Mouse (Mus musculus) MEL (cell line): ENCODE data around the gene Adamts7. TPM values are rescaled to one million over a fixed set of nuclear protein-coding genes. Genes with fewer than 3 reads are reported as not detected.

Experiments used
- DNase-seq: peaks from one replicate; pipeline ENCODE4 v3.0.0; 2011; ENCODE audit warnings: low read depth, low spot score
- H3K27ac ChIP-seq: 2 replicates; pipeline ENCODE4 v1.5.1; 2012; ENCODE audit warnings: low read depth, mild to moderate bottlenecking, control low read depth, low read length, moderate library complexity; ENCODE audit not compliant: control insufficient read depth
- H3K27me3 ChIP-seq, 2 experiments: fragments of 150-350 bp in 1 of 2; sonication (generic) in 1 of 2; 2 replicates each; pipeline ENCODE4 v1.6.1; 2012; ENCODE audit warnings: low read length in 2 of 2, mild to moderate bottlenecking in 2 of 2, improper control_type of control experiment in 1 of 2, moderate library complexity in 1 of 2; ENCODE audit not compliant: insufficient read depth in 2 of 2, control insufficient read depth in 1 of 2
- H3K36me3 ChIP-seq, 2 experiments: 2 replicates each; pipeline ENCODE4 v1.6.1; 2012 to 2014; ENCODE audit warnings: low read length in 2 of 2, improper control_type of control experiment in 1 of 2, inconsistent platforms in 1 of 2, mild to moderate bottlenecking in 1 of 2; ENCODE audit not compliant: insufficient read depth in 2 of 2, control insufficient read depth in 1 of 2
- H3K4me1 ChIP-seq, 2 experiments: fragments of 150-350 bp in 1 of 2; sonication (generic) in 1 of 2; 2 replicates each; pipeline ENCODE4 v1.6.1; 2012; ENCODE audit warnings: low read length in 2 of 2, improper control_type of control experiment in 1 of 2, mild to moderate bottlenecking in 1 of 2; ENCODE audit not compliant: insufficient read depth in 2 of 2, control insufficient read depth in 1 of 2
- H3K4me3 ChIP-seq, 2 experiments: fragments of 150-350 bp in 1 of 2; sonication (generic) in 1 of 2; 2 replicates each; pipeline ENCODE4 v1.5.1; 2012; ENCODE audit warnings: low read depth in 2 of 2, low read length in 2 of 2, mild to moderate bottlenecking in 2 of 2, moderate library complexity in 2 of 2, control low read depth in 1 of 2, improper control_type of control experiment in 1 of 2; ENCODE audit not compliant: control insufficient read depth in 1 of 2, insufficient read depth in 1 of 2
- H3K79me2 ChIP-seq: 2 replicates; pipeline ENCODE4 v1.6.1; 2012; ENCODE audit warnings: mild to moderate bottlenecking, low read length, moderate library complexity; ENCODE audit not compliant: control insufficient read depth, poor library complexity, insufficient read depth
- H3K9ac ChIP-seq: 2 replicates; pipeline ENCODE4 v1.6.1; 2012; ENCODE audit warnings: low read depth, mild to moderate bottlenecking, control low read depth, low read length, moderate library complexity; ENCODE audit not compliant: control insufficient read depth, poor library complexity, severe bottlenecking
- H3K9me3 ChIP-seq: fragments of 150-350 bp; sonication (generic); replicated peaks from 2 replicates; pipeline ENCODE4 v1.6.1; 2012; ENCODE audit warnings: mild to moderate bottlenecking, low read length, improper control_type of control experiment, moderate library complexity; ENCODE audit not compliant: insufficient read depth
- CHD1 ChIP-seq: IDR thresholded peaks from 2 replicates; pipeline ENCODE4 v1.6.1; 2012; ENCODE audit warnings: low read depth, mild to moderate bottlenecking, inconsistent platforms, low read length, improper control_type of control experiment
- CHD2 ChIP-seq: IDR thresholded peaks from 2 replicates; pipeline ENCODE4 v1.6.1; 2011; ENCODE audit warnings: low read length, improper control_type of control experiment
- E2F4 ChIP-seq: IDR thresholded peaks from 2 replicates; pipeline ENCODE4 v1.6.1; 2011; ENCODE audit warnings: low read depth, low read length, improper control_type of control experiment, borderline replicate concordance
- ETS1 ChIP-seq: IDR thresholded peaks from 2 replicates; pipeline ENCODE4 v1.6.1; 2012; ENCODE audit warnings: low read depth, mild to moderate bottlenecking, inconsistent platforms, low read length, improper control_type of control experiment, moderate library complexity
- GABPA ChIP-seq: IDR thresholded peaks from 2 replicates; pipeline ENCODE4 v1.6.1; 2012; ENCODE audit warnings: low read depth, mild to moderate bottlenecking, inconsistent platforms, low read length, improper control_type of control experiment, moderate library complexity
- GATA1 ChIP-seq: IDR thresholded peaks from 2 replicates; pipeline ENCODE4 v1.6.1; 2011; ENCODE audit warnings: low read depth, low read length, improper control_type of control experiment
- HCFC1 ChIP-seq: IDR thresholded peaks from 2 replicates; pipeline ENCODE4 v1.6.1; 2012; ENCODE audit warnings: low read depth, mild to moderate bottlenecking, inconsistent platforms, low read length, improper control_type of control experiment, moderate library complexity
- JUND ChIP-seq: IDR thresholded peaks from 2 replicates; pipeline ENCODE4 v1.6.1; 2011; ENCODE audit warnings: low read depth, mild to moderate bottlenecking, improper control_type of control experiment, low read length
- KAT2A ChIP-seq: conservative IDR thresholded peaks from 2 replicates; pipeline ENCODE4 v1.6.1; 2012; ENCODE audit warnings: low read depth, low read length, improper control_type of control experiment, inconsistent platforms
- MAFK ChIP-seq: IDR thresholded peaks from 2 replicates; pipeline ENCODE4 v1.6.1; 2011; ENCODE audit warnings: low read depth, mild to moderate bottlenecking, low read length, improper control_type of control experiment, borderline replicate concordance
- MAX ChIP-seq: IDR thresholded peaks from 2 replicates; pipeline ENCODE4 v1.6.1; 2011; ENCODE audit warnings: low read length, improper control_type of control experiment
- MAZ ChIP-seq: IDR thresholded peaks from 2 replicates; pipeline ENCODE4 v1.6.1; 2012; ENCODE audit warnings: low read depth, mild to moderate bottlenecking, inconsistent platforms, low read length, improper control_type of control experiment
- MYB ChIP-seq: IDR thresholded peaks from 2 replicates; pipeline ENCODE4 v1.6.1; 2011; ENCODE audit warnings: mild to moderate bottlenecking, low read depth, low read length, improper control_type of control experiment
- POLR2AphosphoS5 ChIP-seq: IDR thresholded peaks from 2 replicates; pipeline ENCODE4 v1.6.1; 2012; ENCODE audit warnings: low read depth, borderline replicate concordance, mild to moderate bottlenecking, inconsistent platforms, low read length, moderate library complexity, mixed read lengths
- SIN3A ChIP-seq: IDR thresholded peaks from 2 replicates; pipeline ENCODE4 v1.6.1; 2012; ENCODE audit warnings: low read length, improper control_type of control experiment, inconsistent platforms
- TCF12 ChIP-seq: IDR thresholded peaks from 2 replicates; pipeline ENCODE4 v1.6.1; 2014; ENCODE audit warnings: low read depth, mild to moderate bottlenecking, inconsistent platforms, low read length, improper control_type of control experiment, moderate library complexity
- UBTF ChIP-seq: IDR thresholded peaks from 2 replicates; pipeline ENCODE4 v1.6.1; 2012; ENCODE audit warnings: low read depth, mild to moderate bottlenecking, inconsistent platforms, low read length, improper control_type of control experiment, moderate library complexity, borderline replicate concordance; ENCODE audit not compliant: insufficient read depth
- USF1 ChIP-seq: IDR thresholded peaks from 2 replicates; pipeline ENCODE4 v1.6.1; 2014; ENCODE audit warnings: low read depth, mild to moderate bottlenecking, inconsistent platforms, low read length, improper control_type of control experiment, moderate library complexity
- USF2 ChIP-seq, 2 experiments: IDR thresholded peaks; 2 replicates each; pipeline ENCODE4 v1.6.1; 2011 to 2012; ENCODE audit warnings: improper control_type of control experiment in 2 of 2, low read length in 2 of 2, borderline replicate concordance in 1 of 2, inconsistent platforms in 1 of 2, low read depth in 1 of 2, mild to moderate bottlenecking in 1 of 2; ENCODE audit not compliant: insufficient read depth in 1 of 2
- ZMIZ1 ChIP-seq: IDR thresholded peaks from 2 replicates; pipeline ENCODE4 v1.6.1; 2012; ENCODE audit warnings: low read depth, mild to moderate bottlenecking, inconsistent platforms, low read length, improper control_type of control experiment, moderate library complexity
- ZNF384 ChIP-seq: IDR thresholded peaks from 2 replicates; pipeline ENCODE4 v1.6.1; 2012; ENCODE audit warnings: low read depth, mild to moderate bottlenecking, inconsistent platforms, low read length, improper control_type of control experiment
- polyA plus RNA-seq, 2 experiments: library from polyadenylated mRNA; stranded (reverse) in 1 of 2; unstranded in 1 of 2; fragments of >175 nt in 1 of 2; fragments of >200 nt in 1 of 2; gene quantifications; 2 replicates each; pipeline versions ENCODE4 v1.2.1 to v1.2.4; 2012; ENCODE audit warnings: low replicate concordance in 2 of 2, low read depth in 1 of 2; ENCODE audit not compliant: insufficient read length in 2 of 2, insufficient read depth in 1 of 2, missing spikeins in 1 of 2
- total RNA-seq: library from RNA; depleted of rRNA; stranded (reverse); fragments of 300-350 nt; gene quantifications from 2 replicates; pipeline ENCODE4 v1.2.3, GENCODE M21; 2012

Adamts7 gene
- total and polyA plus RNA-seq, 3 experiments: 0.03 TPM; not detected in 2

DNA sequence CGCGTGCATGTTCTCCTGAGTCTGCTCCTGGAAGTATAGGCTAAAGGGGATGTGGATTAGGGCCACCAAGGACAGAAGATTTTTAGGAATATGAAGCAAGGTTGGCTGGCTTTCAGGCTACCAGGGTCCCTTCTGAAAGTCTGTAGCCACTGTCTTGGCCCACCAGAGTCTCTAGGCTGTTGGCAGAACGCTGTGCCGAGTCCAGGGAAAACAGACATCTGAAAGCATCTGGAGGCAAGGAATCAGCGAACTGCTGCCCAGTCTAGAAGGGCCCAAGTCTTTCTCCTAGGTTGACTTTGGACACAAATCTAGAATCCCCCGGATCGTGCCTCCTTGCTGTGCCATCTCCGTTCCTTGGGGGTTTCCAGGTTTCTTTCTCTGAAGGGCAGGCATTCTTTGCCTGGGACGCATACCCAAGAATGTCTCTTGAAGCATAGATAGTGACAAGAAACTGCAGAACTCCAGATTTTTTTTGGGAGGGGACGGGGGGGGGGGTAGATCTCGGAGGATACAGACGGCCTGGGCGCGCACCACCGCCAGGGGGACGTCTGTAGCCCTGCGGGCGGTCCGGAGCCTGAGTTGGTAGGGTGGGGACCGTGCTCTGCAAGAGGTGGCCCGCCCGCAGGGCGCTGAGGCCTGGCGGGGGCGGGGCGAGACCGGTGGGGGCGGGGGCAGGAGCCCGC lies 485 bp upstream of the Adamts7 start:
- H3K9me3 ChIP-seq: no peaks in the 10 kb centered on the region
- no peak for DNase-seq
- no peaks in the 10 kb centered on the region for H3K79me2 ChIP-seq
- H3K4me1 ChIP-seq: no peaks in the 10 kb centered on the region
- no peaks in the 10 kb centered on the region for H3K36me3 ChIP-seq
- H3K9ac ChIP-seq: no peak overlapping the region
- H3K27me3 ChIP-seq: no peaks in the 10 kb centered on the region
- H3K27ac ChIP-seq: no peak overlapping the region
- TF ChIP-seq GATA1 (no peak), KAT2A (no peak), JUND (no peak), MYB (no peak), E2F4 (no peak)
- no peak overlapping the region for H3K4me3 ChIP-seq

DNA sequence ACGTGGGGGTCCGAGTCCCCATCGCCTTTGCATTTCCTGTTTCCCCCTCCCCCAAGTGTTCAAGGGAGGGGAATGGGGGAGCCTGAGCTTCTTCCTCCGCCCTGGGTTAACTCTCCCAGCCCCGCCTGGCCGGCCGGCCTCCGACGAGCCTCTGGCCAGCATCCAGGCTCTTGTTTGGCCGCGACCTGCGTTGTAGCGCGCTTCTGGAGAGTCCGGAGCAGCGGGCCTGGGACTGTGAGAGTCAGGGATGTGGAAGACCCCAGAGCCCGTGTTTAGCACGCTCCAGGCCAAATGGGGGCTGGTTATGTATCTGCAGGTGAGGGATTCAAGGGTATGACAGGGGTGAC lies 853 bp downstream of the Adamts7 start:
- Histone ChIP-seq H3K27me3 (no peaks in the 10 kb centered on the region), H3K36me3 (no peaks in the 10 kb centered on the region), H3K4me3 (no peak overlapping the region), H3K27ac (no peak overlapping the region), H3K4me1 (no peaks in the 10 kb centered on the region), H3K9ac (no peak overlapping the region), H3K79me2 (no peaks in the 10 kb centered on the region), H3K9me3 (no peaks in the 10 kb centered on the region)
- no peak for DNase-seq
- TF ChIP-seq GABPA (no peak), POLR2AphosphoS5 (no peak), E2F4 (no peak), SIN3A (no peak), ZMIZ1 (no peak), KAT2A (no peak)

- Histone ChIP-seq H3K27me3 (no peaks in the 10 kb centered on the region), H3K9ac (no peak overlapping the region), H3K9me3 (no peaks in the 10 kb centered on the region), H3K36me3 (no peaks in the 10 kb centered on the region), H3K79me2 (no peaks in the 10 kb centered on the region), H3K27ac (no peak overlapping the region), H3K4me3 (no peak overlapping the region), H3K4me1 (no peaks in the 10 kb centered on the region)
- TF ChIP-seq MAX (no peak), MAFK (no peak), MAZ (no peak), CHD2 (no peak), TCF12 (no peak), ETS1 (no peak), USF1 (no peak), HCFC1 (no peak), CHD1 (no peak), ZNF384 (no peak), E2F4 (no peak), UBTF (no peak), USF2 (IDR thresholded peaks at IDR 0.05; ENCODE audit: borderline replicate concordance in 1 of 2, insufficient read depth in 1 of 2, low read depth in 1 of 2, low read length in 2 of 2) (no peak)
- DNase-seq: no peak
These were observed 2.0 kb downstream of the Adamts7 start for GRCm38 (mm10) chr9:90164670-90165453.
